In the genomic region with DNA sequence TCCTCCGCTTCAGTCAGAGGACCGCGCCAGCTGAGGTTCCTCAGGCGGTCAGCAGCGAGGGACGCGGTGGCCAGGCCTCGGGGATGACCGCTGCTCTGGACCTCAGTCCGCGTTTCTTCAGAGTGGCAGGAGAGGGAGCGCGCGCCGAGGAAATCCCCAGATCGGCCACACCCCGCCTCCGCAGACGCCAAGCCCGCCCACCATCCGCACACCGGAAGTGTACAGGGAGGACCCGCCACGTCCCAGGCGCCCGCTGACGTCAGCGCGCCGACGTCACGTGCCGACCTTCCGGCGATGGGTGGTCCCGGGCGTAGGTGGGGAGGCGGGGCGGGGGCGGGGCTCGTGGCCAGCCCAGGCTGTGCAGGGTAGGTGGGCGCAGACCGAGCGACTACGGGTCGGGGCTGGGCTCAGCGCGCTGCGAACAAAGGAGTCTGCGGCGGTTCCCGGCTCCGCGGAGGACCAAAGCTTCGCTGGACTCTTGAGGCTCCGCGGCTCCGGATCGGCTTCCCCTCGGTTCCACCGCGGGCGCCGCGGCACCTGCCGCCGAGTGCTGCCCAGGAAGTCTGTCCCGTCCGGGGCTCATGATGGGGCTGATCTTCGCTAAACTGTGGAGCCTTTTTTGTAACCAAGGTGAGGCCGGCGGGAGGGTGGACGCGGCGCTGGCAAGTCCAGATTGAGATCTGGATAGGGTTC, we compare ENCODE assay signal across 8 mouse cellular contexts. TPM values are rescaled to one million over a fixed set of nuclear protein-coding genes. Genes with fewer than 3 reads are reported as not detected.
DNase-seq lines count a peak whose midpoint lies in the region.

A gene (minus strand): TSS at position 125 of the 693 bp plus-strand sequence.

- H3K4me3 ChIP-seq in megakaryocyte, embryonic 14.5 days (replicated peaks), result peak within 1 kb of the TSS; percentile 96

- no peaks in the 10 kb centered on the region for H3K9me3 ChIP-seq in megakaryocyte, embryonic 14.5 days

- no peaks in the 10 kb centered on the region for H3K36me3 ChIP-seq in megakaryocyte, embryonic 14.5 days (replicated peaks; ENCODE audit: low read length)

- H3K4me1 ChIP-seq in megakaryocyte, embryonic 14.5 days, result peaks cover 36% of the 10 kb centered on the region

- no peaks in the 10 kb centered on the region for H3K27me3 ChIP-seq in megakaryocyte, embryonic 14.5 days (replicated peaks)

- peak; percentile 98 to 99 for DNase-seq in adrenal gland, adult (ENCODE audit: inconsistent age in 2 of 2, low spot score in 1 of 2)
- DNase-seq in embryo, embryonic 10 days (ENCODE audit: low spot score), result peak; percentile 98
- DNase-seq in gastrocnemius, postnatal 10 days, result peak; percentile 97
- peak; percentile 97 for DNase-seq in induced T-regulatory cell, adult 2 months (ENCODE audit: low read depth)
- peak; percentile 75 to 93 for DNase-seq in left cerebral cortex, adult 9 months (ENCODE audit: low spot score in 2 of 2)
- peak; percentile 94 to 96 for DNase-seq in right cerebral cortex, adult 2 months (ENCODE audit: low spot score in 2 of 2)
- peak; percentile 91 for DNase-seq in urinary bladder, postnatal 10 days (ENCODE audit: low spot score)

RNA-seq across cellular contexts. Expression of the gene that starts here (rescaled TPM):
- total RNA-seq in gastrocnemius, postnatal 10 days (2021), result 1 to 10 TPM; 3.3 to 5.0 TPM
- polyA plus RNA-seq in megakaryocyte, embryonic 14.5 days (2012; ENCODE audit: insufficient read depth, low replicate concordance), result 0.17 TPM in 1 of 2 replicates, not detected in the other

Comparison
In these comparisons a context has a peak if more than half of its experiments do, and no peak if none do; other contexts are left out.
1. Peak in every context shown above with its lines: DNase-seq and H3K4me3 ChIP-seq.